ENCODE assay signal across 25 mouse cellular contexts in genomic region chr17:73818936-73819335, GRCm38 (mm10). TPM values are rescaled to one million over a fixed set of nuclear protein-coding genes. Genes with fewer than 3 reads are reported as not detected.
DNase-seq lines count a peak whose midpoint lies in the region; ATAC-seq and TF ChIP-seq lines count a peak whose summit lies in the region.
"Had no signal": no experiment of that assay in that cellular context is flagged by ENCODE, and none has a peak within 500 bp of the region (broad histone marks: within the 10 kb centered on the region; RNA-seq: fewer than 3 reads in every experiment).

No protein-coding gene starts in this region.

- TF ChIP-seq POLR2A in thymus, adult 2 months (IDR thresholded peaks at IDR 0.05; ENCODE audit: control insufficient read depth, extremely low read depth, insufficient read depth, low read length, poor library complexity), result no peak

- peaks cover 22% of the 10 kb centered on the region for H3K4me1 ChIP-seq in heart, embryonic 13.5 days
- peaks cover 63% of the 10 kb centered on the region for H3K4me1 ChIP-seq in thymus, adult 2 months (replicated peaks; ENCODE audit: control insufficient read depth, insufficient read depth, low read length)
- H3K4me1 ChIP-seq: liver, embryonic 15.5 days; neural tube, embryonic 12.5 days had no signal

- TF ChIP-seq CTCF in thymus, adult 2 months (IDR thresholded peaks at IDR 0.05; ENCODE audit: borderline replicate concordance, control insufficient read depth, extremely low read depth, insufficient read depth, low read length, poor library complexity), result no peak

- WGBS in heart, embryonic 13.5 days, result 62% methylated on average over 4 of the region's 4 CpGs
- 32% methylated on average over 4 of the region's 4 CpGs for WGBS in thymus, adult 2 months

- peak overlapping the region; percentile 16; the same call in 1 of the 2 replicates for H3K4me2 ChIP-seq in heart, embryonic 13.5 days
- H3K4me2 ChIP-seq: hindbrain, embryonic 12.5 days; limb, embryonic 15.5 days; liver, embryonic 15.5 days; lung, embryonic 14.5 days; midbrain, embryonic 15.5 days; neural tube, embryonic 12.5 days had no signal

- H3K36me3 ChIP-seq in heart, embryonic 13.5 days, result no peaks in the 10 kb centered on the region
- H3K36me3 ChIP-seq in thymus, adult 2 months (ENCODE audit: control insufficient read depth, insufficient read depth, low read length), result no peaks in the 10 kb centered on the region
- H3K36me3 ChIP-seq: hindbrain, embryonic 12.5 days; limb, embryonic 10.5 days; limb, embryonic 15.5 days; liver, embryonic 15.5 days; midbrain, embryonic 15.5 days; neural tube, embryonic 12.5 days had no signal

- H3K27me3 ChIP-seq in heart, embryonic 13.5 days (replicated peaks), result no peaks in the 10 kb centered on the region
- no peaks in the 10 kb centered on the region for H3K27me3 ChIP-seq in thymus, adult 2 months (ENCODE audit: control insufficient read depth, insufficient read depth, low read length)
- H3K27me3 ChIP-seq: hindbrain, embryonic 12.5 days; limb, embryonic 15.5 days; liver, embryonic 15.5 days; midbrain, embryonic 15.5 days; neural tube, embryonic 12.5 days had no signal

- H3K4me3 ChIP-seq in heart, embryonic 13.5 days, result no peak overlapping the region
- H3K4me3 ChIP-seq in thymus, adult 2 months (ENCODE audit: control insufficient read depth, insufficient read depth, low read length), result no peak overlapping the region
- H3K4me3 ChIP-seq: hindbrain, embryonic 12.5 days; limb, embryonic 10.5 days; limb, embryonic 15.5 days; liver, embryonic 15.5 days; midbrain, embryonic 15.5 days; neural tube, embryonic 12.5 days had no signal

- ATAC-seq in heart, embryonic 13.5 days (ENCODE audit: extremely low read depth, insufficient number of reproducible peaks, low FRiP score, low TSS enrichment), result no peak
- ATAC-seq in erythroblast, adult 5-6 weeks (replicated peaks; ENCODE audit: low FRiP score, poor library complexity, severe bottlenecking), result no peak
- ATAC-seq: forebrain, embryonic 14.5 days; midbrain, embryonic 15.5 days had no signal

- H3K9me3 ChIP-seq in heart, embryonic 13.5 days, result no peaks in the 10 kb centered on the region
- H3K9me3 ChIP-seq: hindbrain, embryonic 12.5 days; limb, embryonic 10.5 days; limb, embryonic 15.5 days; liver, embryonic 15.5 days; midbrain, embryonic 15.5 days; neural tube, embryonic 12.5 days had no signal

- H3K9ac ChIP-seq in heart, embryonic 13.5 days, result no peak overlapping the region
- H3K9ac ChIP-seq: hindbrain, embryonic 12.5 days; limb, embryonic 15.5 days; liver, embryonic 15.5 days; lung, embryonic 14.5 days; midbrain, embryonic 15.5 days; neural tube, embryonic 12.5 days had no signal

- DNase-seq in cerebellum, adult 9-11 months, result peak; percentile 33
- DNase-seq in cerebellum, postnatal 4 days (ENCODE audit: low spot score in 2 of 2), result no peak
- no peak for DNase-seq in heart, adult 18-20 months
- no peak for DNase-seq in thymus, adult 2 months
- DNase-seq in thymus, postnatal 10 days (ENCODE audit: low spot score in 2 of 2), result no peak
- DNase-seq: adrenal gland, adult 2 months; adrenal gland, postnatal 36 days; gastrocnemius, postnatal 36 days; heart, postnatal 14 days; kidney, adult 8-10 months; kidney, postnatal 4 days; lung, embryonic 14.5 days; lung, postnatal 14 days; right cerebral cortex, adult 18-20 months; spleen, adult 18-20 months had no signal

- H3K27ac ChIP-seq in heart, embryonic 13.5 days (replicated peaks), result no peak overlapping the region
- H3K27ac ChIP-seq in thymus, adult 2 months (ENCODE audit: control insufficient read depth, insufficient read depth, low read length), result peak overlapping the region; percentile 83
- H3K27ac ChIP-seq: hindbrain, embryonic 12.5 days; kidney, postnatal 0 days; limb, embryonic 10.5 days; limb, embryonic 15.5 days; liver, embryonic 15.5 days; midbrain, embryonic 15.5 days; neural tube, embryonic 12.5 days had no signal

RNA-seq across cellular contexts. Expression of gene Ehd3, which starts 15.0 kb away (rescaled TPM):
- polyA plus RNA-seq in heart, embryonic 13.5 days (2015; fragmentation: Nextera tagmentation; extraction: Ambion mirVana), result 2.8 and 2.9 TPM in 2 replicates
- 1 to 10 TPM; 2.8 to 5.3 TPM for total RNA-seq in heart, adult 18-20 months (2021)
- polyA plus RNA-seq in thymus, adult 2 months (2012; rRNA removed), result 45.0 and 46.0 TPM in 2 replicates
- 0.42 and 2.3 TPM in 2 replicates for total RNA-seq in erythroblast, adult 5-6 weeks (2015; ENCODE audit: low replicate concordance)
- 1.6 TPM in 1 of 2 replicates, not detected in the other for total RNA-seq in erythroblast, adult 5-6 weeks (2017; ENCODE audit: low replicate concordance)
